Mouse (Mus musculus) heart, postnatal 0 days (tissue): ENCODE results near the gene Cryga. TPM values are rescaled to one million over a fixed set of nuclear protein-coding genes. Genes with fewer than 3 reads are reported as not detected.
"Not testable (repeated sequence)": the region's sequence is repeated elsewhere in the genome, so short reads cannot be mapped to it uniquely, and the experiment has no call there.

Experiments used
- ATAC-seq: fragments of 200-750 bp; cut with Nextera tagmentation; 2 replicates; pipeline ENCODE4 v1.8.0; 2017; ENCODE audit warnings: low read depth, moderate number of reproducible peaks, moderate library complexity; ENCODE audit not compliant: insufficient read depth
- DNase-seq: peaks from one replicate; pipeline ENCODE4 v3.0.0-alpha.2; 2016; ENCODE audit warnings: low spot score
- H3K27ac ChIP-seq: fragments of 300-500 bp; sonication (generic); 2 replicates; pipeline ENCODE4 v1.5.1; 2014; ENCODE audit warnings: low read depth, mild to moderate bottlenecking
- H3K27me3 ChIP-seq: fragments of 300-500 bp; sonication (generic); 2 replicates; pipeline ENCODE4 v1.6.1; 2014; ENCODE audit warnings: low read length, mixed read lengths; ENCODE audit not compliant: control insufficient read depth, insufficient read depth
- H3K36me3 ChIP-seq: fragments of 300-500 bp; sonication (generic); replicated peaks from 2 replicates; pipeline ENCODE4 v1.6.1; 2014; ENCODE audit warnings: low read length, mixed read lengths; ENCODE audit not compliant: control insufficient read depth, insufficient read depth
- H3K4me1 ChIP-seq: fragments of 300-500 bp; sonication (generic); 2 replicates; pipeline ENCODE4 v1.6.1; 2014; ENCODE audit warnings: antibody characterized with exemption; ENCODE audit not compliant: control insufficient read depth, insufficient read depth
- H3K4me2 ChIP-seq: fragments of 300-500 bp; sonication (generic); 2 replicates; pipeline ENCODE4 v1.6.1; 2014; ENCODE audit warnings: low read depth, mild to moderate bottlenecking, low read length, moderate library complexity
- H3K4me3 ChIP-seq: fragments of 300-500 bp; sonication (generic); 2 replicates; pipeline ENCODE4 v1.5.1; 2014; ENCODE audit warnings: low read depth, low read length
- H3K9ac ChIP-seq: fragments of 300-500 bp; sonication (generic); replicated peaks from 2 replicates; pipeline ENCODE4 v1.6.1; 2014; ENCODE audit warnings: low read depth, low read length, mixed read lengths
- H3K9me3 ChIP-seq: fragments of 300-500 bp; sonication (generic); replicated peaks from 2 replicates; pipeline ENCODE4 v1.6.1; 2016; ENCODE audit warnings: low read length; ENCODE audit not compliant: control insufficient read depth
- CTCF ChIP-seq: IDR thresholded peaks from 2 replicates; pipeline ENCODE4 v1.5.1; 2016; ENCODE audit warnings: antibody characterized with exemption, control low read depth, low read depth
- EP300 ChIP-seq: IDR thresholded peaks from 2 replicates; pipeline ENCODE4 v1.6.1; 2016; ENCODE audit warnings: antibody characterized with exemption, low read depth
- WGBS: fragments of 180-500 bp; shearing (Covaris S2); extraction: QIAGEN DNeasy Blood & Tissue Kit; methylation state at CpG from one replicate; pipeline ENCODE4 v1.1.7; 2014; 5-methylcytosine and 5-hydroxymethylcytosine counted together
- polyA plus RNA-seq: library from polyadenylated mRNA; unstranded; fragments of >200 nt; fragmentation: Nextera tagmentation; extraction: Ambion mirVana; gene quantifications from 2 replicates; pipeline ENCODE4 v1.2.1, GENCODE M21; 2015
- total RNA-seq: library from RNA; depleted of rRNA; stranded (reverse); fragments of >200 nt; gene quantifications from 2 replicates; pipeline ENCODE4 v1.2.3, GENCODE M21; 2014; ENCODE audit warnings: low replicate concordance; rRNA removed

Gene Cryga
- total and polyA plus RNA-seq, 2 experiments from 2014 or later, result not detected

DNA sequence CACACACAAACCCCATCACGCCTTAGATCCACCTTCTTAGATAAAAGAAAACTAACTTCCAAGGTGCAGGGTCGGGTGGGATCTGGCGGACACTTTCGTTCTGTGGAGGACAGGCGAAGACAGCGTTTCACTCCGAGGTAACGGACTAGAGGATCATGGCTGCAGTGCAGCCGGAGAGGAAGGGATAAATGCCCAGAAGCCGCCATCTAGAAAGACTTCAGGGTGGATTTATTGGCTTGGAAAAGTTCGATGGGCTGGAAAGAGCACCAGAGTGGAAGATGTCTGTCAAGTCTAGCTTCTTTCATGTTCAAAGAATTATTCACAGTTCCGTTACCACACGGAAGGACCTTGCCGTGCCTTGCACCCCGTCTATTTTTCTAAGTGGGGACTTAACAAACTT lies 39.0 kb downstream of the Cryga start:
- no peak for TF ChIP-seq EP300
- TF ChIP-seq CTCF, result no peak
- no peaks in the 10 kb centered on the region for H3K4me1 ChIP-seq
- no peak for DNase-seq
- no peaks in the 10 kb centered on the region for H3K36me3 ChIP-seq
- WGBS, result 89% methylated on average over 15 of the region's 15 CpGs
- no peaks in the 10 kb centered on the region for H3K27me3 ChIP-seq
- ATAC-seq, result no peak
- H3K9ac ChIP-seq, result no peak overlapping the region
- H3K27ac ChIP-seq, result no peak overlapping the region
- no peak overlapping the region for H3K4me2 ChIP-seq
- H3K4me3 ChIP-seq, result no peak overlapping the region
- H3K9me3 ChIP-seq, result no peaks in the 10 kb centered on the region

DNA sequence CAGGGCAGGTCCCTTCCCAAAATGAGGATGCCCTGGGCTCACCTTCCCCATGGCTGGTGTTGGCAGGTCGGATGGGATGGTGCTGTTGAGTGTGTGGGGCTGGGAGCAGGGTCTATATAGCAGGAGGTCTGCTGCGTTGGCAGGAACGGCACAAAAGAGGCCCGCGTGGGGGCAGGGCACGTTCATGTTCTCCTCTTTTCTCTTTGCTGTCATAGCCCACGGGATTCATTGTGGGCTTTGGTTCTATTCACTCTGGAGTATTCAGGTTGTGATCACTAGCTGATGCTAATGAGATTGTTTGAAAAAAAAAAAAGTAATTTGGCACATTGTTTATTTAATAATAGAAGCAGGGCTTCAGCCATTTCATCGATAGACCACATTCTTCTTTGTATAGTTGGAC lies 39.8 kb downstream of the Cryga start, which contains the start of gene Crygd:
Gene Crygd, minus strand, starts transcription at position 101 of the 400 bp plus-strand sequence.
- Histone ChIP-seq H3K36me3 (no peaks in the 10 kb centered on the region), H3K4me3 (no peak within 1 kb of the TSS), H3K4me1 (no peaks in the 10 kb centered on the region), H3K27ac (no peak within 1 kb of the TSS), H3K27me3 (no peaks in the 10 kb centered on the region), H3K4me2 (no peak within 1 kb of the TSS), H3K9ac (no peak within 1 kb of the TSS), H3K9me3 (no peaks in the 10 kb centered on the region)
- TF ChIP-seq CTCF (no peak), EP300 (no peak)
- no peak for ATAC-seq
- DNase-seq, result no peak
- 84% methylated on average over 8 of the region's 8 CpGs for WGBS

DNA sequence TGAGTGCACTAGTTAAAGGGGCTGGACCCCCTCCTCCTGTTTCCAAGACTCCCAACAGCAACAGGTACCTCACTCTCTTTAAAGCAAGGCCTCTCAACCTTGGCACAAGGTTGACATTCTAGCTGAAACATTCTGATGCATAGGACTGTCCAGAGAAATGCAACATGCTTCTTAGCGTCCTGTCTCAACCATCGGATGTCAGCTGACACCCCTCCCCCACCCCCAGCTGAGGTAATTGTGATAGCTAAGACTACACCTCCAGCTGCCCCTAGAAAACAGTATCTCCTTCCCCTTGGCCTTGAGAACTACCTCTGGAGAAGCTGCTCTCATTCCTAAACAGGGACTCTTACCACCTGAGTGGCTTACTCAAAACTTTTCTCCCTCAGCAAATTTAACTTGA lies 51.0 kb downstream of the Cryga start:
- TF ChIP-seq EP300, result no peak
- TF ChIP-seq CTCF, result no peak
- WGBS, result 11% methylated on average over 2 of the region's 2 CpGs
- DNase-seq (no peak), ATAC-seq (no peak)
- Histone ChIP-seq H3K9ac (no peak overlapping the region), H3K36me3 (no peaks in the 10 kb centered on the region), H3K9me3 (no peaks in the 10 kb centered on the region), H3K4me1 (no peaks in the 10 kb centered on the region), H3K4me2 (no peak overlapping the region), H3K4me3 (no peak overlapping the region), H3K27ac (no peak overlapping the region), H3K27me3 (no peaks in the 10 kb centered on the region)

DNA sequence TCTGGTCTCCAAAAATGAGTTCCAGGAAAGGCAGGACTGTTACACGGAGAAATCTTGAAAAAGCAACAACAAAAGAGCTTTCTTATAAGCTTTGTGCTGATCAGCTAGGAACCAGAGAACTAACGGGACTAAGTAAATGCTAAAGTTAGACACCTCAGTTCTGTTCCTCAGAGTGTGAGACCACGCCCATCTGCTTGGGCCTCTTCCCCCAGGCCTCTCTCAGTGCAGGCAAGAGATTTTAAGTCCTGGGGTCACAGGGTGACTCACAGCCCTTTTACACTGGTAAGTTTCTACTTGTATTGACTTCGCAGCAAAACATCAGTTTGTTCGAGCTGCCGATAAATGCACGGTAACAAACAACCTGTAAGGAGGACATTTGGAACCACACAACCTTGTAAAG lies 51.5 kb downstream of the Cryga start:
- 55% methylated on average over 7 of the region's 7 CpGs for WGBS
- Histone ChIP-seq H3K27ac (no peak overlapping the region), H3K27me3 (no peaks in the 10 kb centered on the region), H3K4me3 (no peak overlapping the region), H3K9ac (no peak overlapping the region), H3K9me3 (no peaks in the 10 kb centered on the region), H3K4me1 (no peaks in the 10 kb centered on the region), H3K4me2 (no peak overlapping the region), H3K36me3 (no peaks in the 10 kb centered on the region)
- DNase-seq (no peak), ATAC-seq (no peak)
- no peak for TF ChIP-seq EP300
- TF ChIP-seq CTCF, result no peak

DNA sequence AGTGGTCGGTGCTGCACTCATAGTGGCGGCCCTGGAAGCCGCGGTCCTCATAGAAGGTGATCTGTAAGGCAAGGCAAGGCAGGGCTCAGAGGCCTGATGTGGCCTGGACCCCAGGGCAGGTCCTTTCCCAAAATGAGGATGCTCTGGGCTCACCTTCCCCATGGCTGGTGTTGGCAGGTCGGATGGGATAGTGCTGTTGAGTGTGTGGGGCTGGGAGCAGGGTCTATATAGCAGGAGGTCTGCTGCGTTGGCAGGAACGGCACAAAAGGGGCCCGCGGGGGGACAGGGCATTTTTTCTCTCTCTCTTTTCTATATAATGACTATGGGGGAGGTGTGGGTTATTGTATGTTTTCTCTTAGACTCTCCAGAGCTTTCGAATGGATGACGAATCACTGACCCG lies 52.2 kb downstream of the Cryga start, which contains the start of gene Cryge:
Gene Cryge, minus strand, starts transcription at position 198 of the 400 bp plus-strand sequence.
- not testable (repeated sequence) for H3K27ac ChIP-seq, H3K36me3 ChIP-seq, H3K27me3 ChIP-seq, H3K4me1 ChIP-seq, H3K4me2 ChIP-seq, H3K9me3 ChIP-seq, ATAC-seq, DNase-seq, H3K4me3 ChIP-seq, H3K9ac ChIP-seq
- 77% methylated on average over 10 of the region's 12 CpGs for WGBS

Other genes with a start within 250 kb of the Cryga start
- 3.1 and 12.4 TPM in 2 replicates for gene Plekhm3, start 146.5 kb downstream of the Cryga start, total RNA-seq
- 3.5 and 4.2 TPM in 2 replicates for gene Plekhm3, start 146.5 kb downstream of the Cryga start, polyA plus RNA-seq
- 1.4 TPM in 1 of 2 replicates, not detected in the other for gene Akr1cl, start 70.6 kb downstream of the Cryga start, total RNA-seq
- 0.51 and 0.66 TPM in 2 replicates for gene Akr1cl, start 70.6 kb downstream of the Cryga start, polyA plus RNA-seq
- not detected in 2 replicates for gene Cryge, start 52.2 kb downstream of the Cryga start, total RNA-seq
- not detected in 2 replicates for gene Cryge, start 52.2 kb downstream of the Cryga start, polyA plus RNA-seq
- not detected in 2 replicates for gene Crygd, start 39.9 kb downstream of the Cryga start, total RNA-seq
- not detected in 2 replicates for gene Crygd, start 39.9 kb downstream of the Cryga start, polyA plus RNA-seq
- not detected in 2 replicates for gene Crygc, start 29.7 kb downstream of the Cryga start, total RNA-seq
- gene Crygc, start 29.7 kb downstream of the Cryga start, polyA plus RNA-seq, result not detected in 2 replicates
- 0.31 TPM in 1 of 2 replicates, not detected in the other for gene Crygb, start 21.1 kb downstream of the Cryga start, total RNA-seq
- gene Crygb, start 21.1 kb downstream of the Cryga start, polyA plus RNA-seq, result not detected in 2 replicates
- gene Gm28845, start 16.2 kb upstream of the Cryga start, total RNA-seq, result not detected in 2 replicates
- not detected in 2 replicates for gene Gm28845, start 16.2 kb upstream of the Cryga start, polyA plus RNA-seq
- not detected in 2 replicates for gene D630023F18Rik, start 19.8 kb upstream of the Cryga start, total RNA-seq
- 0.11 TPM in 1 of 2 replicates, not detected in the other for gene D630023F18Rik, start 19.8 kb upstream of the Cryga start, polyA plus RNA-seq
- 37.6 and 39.7 TPM in 2 replicates for gene Idh1, start 83.1 kb upstream of the Cryga start, total RNA-seq
- gene Idh1, start 83.1 kb upstream of the Cryga start, polyA plus RNA-seq, result 58.5 and 60.5 TPM in 2 replicates
- 18.1 and 36.6 TPM in 2 replicates for gene Pikfyve, start 83.3 kb upstream of the Cryga start, total RNA-seq
- 3.0 and 3.4 TPM in 2 replicates for gene Pikfyve, start 83.3 kb upstream of the Cryga start, polyA plus RNA-seq
- not detected in 2 replicates for gene Pth2r, start 178.7 kb upstream of the Cryga start, total RNA-seq
- not detected in 2 replicates for gene Pth2r, start 178.7 kb upstream of the Cryga start, polyA plus RNA-seq